Mouse (Mus musculus): Measurements from ENCODE around the gene Mms22l. TPM values are rescaled to one million over a fixed set of nuclear protein-coding genes. Genes with fewer than 3 reads are reported as not detected.

Mms22l gene
- polyA plus RNA-seq, 1 experiment from 2014 or later = 3.7 TPM

GRCm38 (mm10) chr4:24568026-24568425, 71.8 kb downstream of the Mms22l start:
- Histone ChIP-seq H3K36me3 (ENCODE audit: control insufficient read depth, insufficient read depth, low read length) (no peaks in the 10 kb centered on the region), H3K27ac (ENCODE audit: low read depth, low read length) (no peak overlapping the region), H3K4me2 (ENCODE audit: low read depth, low read length) (no peak overlapping the region), H3K4me1 (ENCODE audit: control insufficient read depth, insufficient read depth, low read length) (no peaks in the 10 kb centered on the region), H3K27me3 (ENCODE audit: control insufficient read depth, insufficient read depth, low read length) (no peaks in the 10 kb centered on the region), H3K9me3 (ENCODE audit: control insufficient read depth, low read length) (no peaks in the 10 kb centered on the region), H3K4me3 (ENCODE audit: low read depth, low read length) (no peak overlapping the region), H3K9ac (replicated peaks; ENCODE audit: low read depth, low read length) (no peak overlapping the region)
- ATAC-seq (ENCODE audit: low read depth) = no peak
- WGBS = 57% methylated on average over 6 of the region's 6 CpGs

GRCm38 (mm10) chr4:24568989-24569556, 72.8 kb downstream of the Mms22l start:
- H3K27ac ChIP-seq (ENCODE audit: low read depth, low read length) = no peak overlapping the region
- no peaks in the 10 kb centered on the region for H3K27me3 ChIP-seq (ENCODE audit: control insufficient read depth, insufficient read depth, low read length)
- no peak; the same call in 1 of the 2 replicates for ATAC-seq (ENCODE audit: low read depth)
- 45% methylated on average over 7 of the region's 7 CpGs for WGBS
- H3K9ac ChIP-seq (replicated peaks; ENCODE audit: low read depth, low read length) = no peak overlapping the region
- H3K36me3 ChIP-seq (ENCODE audit: control insufficient read depth, insufficient read depth, low read length) = no peaks in the 10 kb centered on the region
- H3K4me1 ChIP-seq (ENCODE audit: control insufficient read depth, insufficient read depth, low read length) = no peaks in the 10 kb centered on the region
- no peak overlapping the region for H3K4me2 ChIP-seq (ENCODE audit: low read depth, low read length)
- H3K9me3 ChIP-seq (ENCODE audit: control insufficient read depth, low read length) = no peaks in the 10 kb centered on the region
- no peak overlapping the region for H3K4me3 ChIP-seq (ENCODE audit: low read depth, low read length)

- H3K27me3 ChIP-seq (ENCODE audit: control insufficient read depth, insufficient read depth, low read length) = no peaks in the 10 kb centered on the region
- ATAC-seq (ENCODE audit: low read depth) = peak; percentile 92
- H3K4me2 ChIP-seq (ENCODE audit: low read depth, low read length) = no peak overlapping the region
- H3K4me3 ChIP-seq (ENCODE audit: low read depth, low read length) = no peak overlapping the region
- no peaks in the 10 kb centered on the region for H3K9me3 ChIP-seq (ENCODE audit: control insufficient read depth, low read length)
- no peak overlapping the region for H3K27ac ChIP-seq (ENCODE audit: low read depth, low read length)
- no peaks in the 10 kb centered on the region for H3K36me3 ChIP-seq (ENCODE audit: control insufficient read depth, insufficient read depth, low read length)
- no peak overlapping the region for H3K9ac ChIP-seq (replicated peaks; ENCODE audit: low read depth, low read length)
- H3K4me1 ChIP-seq (ENCODE audit: control insufficient read depth, insufficient read depth, low read length) = no peaks in the 10 kb centered on the region
- WGBS = 20% methylated on average over 6 of the region's 6 CpGs
These were observed 78.0 kb downstream of the Mms22l start for GRCm38 (mm10) chr4:24574276-24574675.

- H3K4me3 ChIP-seq (ENCODE audit: low read depth, low read length) = no peak overlapping the region
- H3K4me1 ChIP-seq (ENCODE audit: control insufficient read depth, insufficient read depth, low read length) = no peaks in the 10 kb centered on the region
- H3K36me3 ChIP-seq (ENCODE audit: control insufficient read depth, insufficient read depth, low read length) = no peaks in the 10 kb centered on the region
- no peak for ATAC-seq (ENCODE audit: low read depth)
- WGBS = 95% methylated on average over 5 of the region's 5 CpGs
- no peaks in the 10 kb centered on the region for H3K27me3 ChIP-seq (ENCODE audit: control insufficient read depth, insufficient read depth, low read length)
- H3K27ac ChIP-seq (ENCODE audit: low read depth, low read length) = no peak overlapping the region
- no peak overlapping the region for H3K9ac ChIP-seq (replicated peaks; ENCODE audit: low read depth, low read length)
- no peaks in the 10 kb centered on the region for H3K9me3 ChIP-seq (ENCODE audit: control insufficient read depth, low read length)
- no peak overlapping the region for H3K4me2 ChIP-seq (ENCODE audit: low read depth, low read length)
These were observed 81.3 kb downstream of the Mms22l start for GRCm38 (mm10) chr4:24577594-24577993.

DNA sequence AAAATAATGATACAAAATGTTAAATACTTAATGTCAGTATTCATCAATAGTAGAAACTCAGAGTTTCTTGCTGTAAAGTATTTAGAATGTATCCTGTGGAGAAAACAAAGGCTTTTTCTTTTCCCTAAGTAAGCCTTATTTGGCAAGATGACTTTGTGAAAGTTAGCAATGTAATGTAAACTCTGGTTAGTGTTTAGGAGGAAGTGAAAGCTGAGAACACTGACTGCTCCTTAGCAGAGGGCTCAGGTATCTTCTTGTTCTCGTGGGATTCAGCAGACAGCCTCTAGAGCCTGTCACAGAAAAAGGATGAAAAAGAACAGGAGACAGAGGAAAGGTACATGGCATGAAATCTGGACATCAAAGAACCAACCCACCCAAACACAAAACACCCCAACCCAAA, 86.0 kb downstream of the Mms22l start:
- H3K4me2 ChIP-seq (ENCODE audit: low read depth, low read length) = no peak overlapping the region
- ATAC-seq (ENCODE audit: low read depth) = no peak

GRCm38 (mm10) chr4:24583997-24584396, 87.7 kb downstream of the Mms22l start:
- no peaks in the 10 kb centered on the region for H3K36me3 ChIP-seq (ENCODE audit: control insufficient read depth, insufficient read depth, low read length)
- no peaks in the 10 kb centered on the region for H3K27me3 ChIP-seq (ENCODE audit: control insufficient read depth, insufficient read depth, low read length)
- 81% methylated on average over 3 of the region's 3 CpGs for WGBS
- H3K4me2 ChIP-seq (ENCODE audit: low read depth, low read length) = no peak overlapping the region
- no peaks in the 10 kb centered on the region for H3K4me1 ChIP-seq (ENCODE audit: control insufficient read depth, insufficient read depth, low read length)
- H3K27ac ChIP-seq (ENCODE audit: low read depth, low read length) = no peak overlapping the region
- ATAC-seq (ENCODE audit: low read depth) = no peak
- H3K4me3 ChIP-seq (ENCODE audit: low read depth, low read length) = no peak overlapping the region
- no peaks in the 10 kb centered on the region for H3K9me3 ChIP-seq (ENCODE audit: control insufficient read depth, low read length)
- H3K9ac ChIP-seq (replicated peaks; ENCODE audit: low read depth, low read length) = no peak overlapping the region

More for the DNA sequence above, 86.0 kb downstream of the Mms22l start:
- no peak overlapping the region for H3K4me3 ChIP-seq (ENCODE audit: low read depth, low read length)
- no peak overlapping the region for H3K27ac ChIP-seq (ENCODE audit: low read depth, low read length)
- H3K36me3 ChIP-seq (ENCODE audit: control insufficient read depth, insufficient read depth, low read length) = no peaks in the 10 kb centered on the region
- no peaks in the 10 kb centered on the region for H3K9me3 ChIP-seq (ENCODE audit: control insufficient read depth, low read length)
- 86% methylated on average over 1 of the region's 1 CpGs for WGBS
- no peaks in the 10 kb centered on the region for H3K27me3 ChIP-seq (ENCODE audit: control insufficient read depth, insufficient read depth, low read length)
- H3K4me1 ChIP-seq (ENCODE audit: control insufficient read depth, insufficient read depth, low read length) = no peaks in the 10 kb centered on the region
- H3K9ac ChIP-seq (replicated peaks; ENCODE audit: low read depth, low read length) = no peak overlapping the region

GRCm38 (mm10) chr4:24594824-24595223, 98.6 kb downstream of the Mms22l start:
- Histone ChIP-seq H3K27ac (ENCODE audit: low read depth, low read length) (no peak overlapping the region), H3K4me3 (ENCODE audit: low read depth, low read length) (no peak overlapping the region), H3K4me1 (ENCODE audit: control insufficient read depth, insufficient read depth, low read length) (no peaks in the 10 kb centered on the region), H3K9ac (replicated peaks; ENCODE audit: low read depth, low read length) (no peak overlapping the region), H3K36me3 (ENCODE audit: control insufficient read depth, insufficient read depth, low read length) (no peaks in the 10 kb centered on the region), H3K9me3 (ENCODE audit: control insufficient read depth, low read length) (no peaks in the 10 kb centered on the region), H3K27me3 (ENCODE audit: control insufficient read depth, insufficient read depth, low read length) (no peaks in the 10 kb centered on the region), H3K4me2 (ENCODE audit: low read depth, low read length) (no peak overlapping the region)
- ATAC-seq (ENCODE audit: low read depth) = no peak

DNA sequence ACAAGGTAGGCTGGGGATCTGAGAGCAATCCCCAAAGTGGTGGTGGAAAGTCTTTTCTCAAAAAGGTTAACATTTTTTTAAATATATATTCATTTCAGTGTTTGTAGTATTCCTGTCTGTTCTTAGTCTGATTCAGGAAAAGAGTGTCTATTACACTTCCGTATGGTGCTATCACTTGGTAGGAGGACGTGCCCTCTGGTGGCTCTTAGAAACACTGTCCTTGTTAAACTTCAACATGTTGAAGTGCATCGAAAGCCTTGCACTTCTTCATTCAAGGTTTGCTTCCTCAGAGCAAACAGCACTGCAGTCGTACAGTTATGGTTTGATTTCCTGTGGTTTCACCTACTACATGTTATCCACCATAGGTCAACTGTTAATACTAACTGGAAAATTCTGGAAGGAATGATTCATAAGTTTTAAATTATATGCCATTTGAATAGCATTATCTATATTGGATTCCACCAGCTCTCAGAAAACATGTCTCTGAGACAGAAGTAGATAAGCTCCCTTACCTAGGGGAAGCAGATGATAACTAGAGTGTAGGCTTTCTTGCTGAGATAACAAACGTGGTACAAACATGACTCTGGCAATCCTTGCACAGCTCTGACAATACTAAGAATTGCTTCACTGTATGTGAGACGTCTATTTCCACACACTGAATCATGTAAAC, 100.8 kb downstream of the Mms22l start:
- Histone ChIP-seq H3K9ac (replicated peaks; ENCODE audit: low read depth, low read length) (no peak overlapping the region), H3K4me1 (ENCODE audit: control insufficient read depth, insufficient read depth, low read length) (no peaks in the 10 kb centered on the region), H3K36me3 (ENCODE audit: control insufficient read depth, insufficient read depth, low read length) (no peaks in the 10 kb centered on the region), H3K27ac (ENCODE audit: low read depth, low read length) (no peak overlapping the region), H3K4me3 (ENCODE audit: low read depth, low read length) (no peak overlapping the region), H3K9me3 (ENCODE audit: control insufficient read depth, low read length) (no peaks in the 10 kb centered on the region), H3K27me3 (ENCODE audit: control insufficient read depth, insufficient read depth, low read length) (no peaks in the 10 kb centered on the region), H3K4me2 (ENCODE audit: low read depth, low read length) (no peak overlapping the region)
- ATAC-seq (ENCODE audit: low read depth) = no peak
- 88% methylated on average over 6 of the region's 6 CpGs for WGBS

DNA sequence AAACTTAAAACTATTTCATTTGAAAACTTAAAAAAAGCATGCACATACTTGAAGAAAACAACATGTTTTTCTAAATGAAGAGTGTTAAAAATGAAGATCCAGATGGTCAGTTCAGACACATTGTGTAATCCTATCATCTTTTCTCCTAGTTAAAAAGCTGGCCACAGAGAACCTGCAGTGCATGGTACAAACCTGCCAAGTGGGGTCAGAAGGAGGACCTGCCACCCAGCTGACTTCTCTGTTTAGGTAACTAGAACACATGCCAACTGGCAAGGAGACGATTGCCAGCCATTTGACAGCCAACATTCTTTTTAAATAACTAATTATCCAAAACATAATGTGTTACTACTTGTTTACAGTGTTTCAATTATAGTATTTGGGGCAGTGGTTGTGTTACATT, 102.4 kb downstream of the Mms22l start:
- ATAC-seq (ENCODE audit: low read depth) = no peak
- Histone ChIP-seq H3K9me3 (ENCODE audit: control insufficient read depth, low read length) (no peaks in the 10 kb centered on the region), H3K4me3 (ENCODE audit: low read depth, low read length) (no peak overlapping the region), H3K27ac (ENCODE audit: low read depth, low read length) (no peak overlapping the region), H3K27me3 (ENCODE audit: control insufficient read depth, insufficient read depth, low read length) (no peaks in the 10 kb centered on the region), H3K4me2 (ENCODE audit: low read depth, low read length) (no peak overlapping the region), H3K36me3 (ENCODE audit: control insufficient read depth, insufficient read depth, low read length) (no peaks in the 10 kb centered on the region), H3K4me1 (ENCODE audit: control insufficient read depth, insufficient read depth, low read length) (no peaks in the 10 kb centered on the region), H3K9ac (replicated peaks; ENCODE audit: low read depth, low read length) (no peak overlapping the region)
- WGBS = 84% methylated on average over 1 of the region's 1 CpGs
